In genomic region chr5:147034283-147034682, GRCm38 (mm10) we compare ENCODE assay signal across 18 mouse cellular contexts.
"Had no signal": no experiment of that assay in that cellular context is flagged by ENCODE, and none has a peak within 500 bp of the region (broad histone marks: within the 10 kb centered on the region; RNA-seq: fewer than 3 reads in every experiment).

No protein-coding gene starts in this region.

- DNase-seq: lung, adult 18-20 months; lung, embryonic 14.5 days; lung, postnatal 10 days; lung, postnatal 4 days; midbrain, embryonic 14.5 days; retina, postnatal 1 day; right cerebral cortex, adult 18-20 months; right cerebral cortex, postnatal 25 days; right cerebral cortex, postnatal 4 days; spleen, adult 18-20 months; thymus, adult 18-20 months; thymus, postnatal 14 days; thymus, postnatal 36 days had no signal

- ATAC-seq: midbrain, embryonic 16.5 days had no signal

- H3K27me3 ChIP-seq: midbrain, embryonic 12.5 days; neural tube, embryonic 13.5 days had no signal

- H3K9me3 ChIP-seq: midbrain, embryonic 10.5 days; midbrain, embryonic 12.5 days; neural tube, embryonic 13.5 days had no signal

- H3K4me3 ChIP-seq: midbrain, embryonic 10.5 days; midbrain, embryonic 12.5 days; myocyte; neural tube, embryonic 13.5 days had no signal

- H3K27ac ChIP-seq: midbrain, embryonic 10.5 days; midbrain, embryonic 12.5 days; neural tube, embryonic 13.5 days had no signal

- H3K4me1 ChIP-seq: neural tube, embryonic 13.5 days had no signal

- H3K4me2 ChIP-seq: lung, embryonic 14.5 days; midbrain, embryonic 12.5 days; neural tube, embryonic 13.5 days had no signal

- H3K36me3 ChIP-seq: midbrain, embryonic 12.5 days had no signal

- H3K9ac ChIP-seq: lung, embryonic 14.5 days; midbrain, embryonic 12.5 days; neural tube, embryonic 13.5 days had no signal
